Mouse (Mus musculus): ENCODE results near the gene Bnipl. TPM values are rescaled to one million over a fixed set of nuclear protein-coding genes. Genes with fewer than 3 reads are reported as not detected.

The Bnipl gene
- polyA plus RNA-seq, 1 experiment, result 0.09 TPM

DNA sequence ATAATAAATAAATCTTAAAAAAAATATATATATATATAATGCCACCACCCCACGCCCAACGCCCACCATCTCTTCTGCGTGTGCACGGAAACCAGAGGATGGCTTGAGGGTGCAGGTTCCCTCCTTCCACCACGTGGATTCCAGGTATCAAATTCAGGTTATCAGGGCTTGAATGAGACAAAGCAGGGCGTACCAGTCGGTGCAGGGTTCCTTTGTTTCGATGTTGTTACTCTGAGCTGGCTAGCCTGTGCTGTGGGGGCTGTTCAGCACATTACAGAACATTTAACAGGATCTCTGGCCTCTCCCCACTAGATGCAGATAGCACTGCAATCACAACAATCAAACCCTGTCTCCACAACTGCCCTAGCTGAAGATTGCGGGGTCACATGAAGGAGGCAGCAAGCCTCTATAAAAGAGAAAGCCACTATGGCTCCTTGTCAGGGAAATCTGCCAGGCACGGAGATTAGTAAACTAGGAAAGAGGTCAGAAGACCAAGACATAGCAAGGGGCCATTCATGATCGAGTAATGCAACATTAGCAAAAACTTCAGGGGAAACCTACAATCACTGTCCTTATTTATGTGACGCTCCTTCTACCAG is 19.9 kb upstream of the Bnipl start:
- Histone ChIP-seq H3K4me3 (ENCODE audit: insufficient read depth, low read depth, low read length) (no peak overlapping the region), H3K4me1 (ENCODE audit: control insufficient read depth, insufficient read depth, low read length) (peaks cover 17% of the 10 kb centered on the region), H3K27ac (ENCODE audit: insufficient read depth, low read depth, low read length) (no peak overlapping the region), H3K36me3 (ENCODE audit: control insufficient read depth, insufficient read depth, low read length) (no peaks in the 10 kb centered on the region), H3K27me3 (replicated peaks; ENCODE audit: control insufficient read depth, insufficient read depth, low read length) (no peaks in the 10 kb centered on the region)
- WGBS, result 74% methylated on average over 12 of the region's 12 CpGs
- TF ChIP-seq POLR2A (IDR thresholded peaks at IDR 0.05; ENCODE audit: low read depth, low read length) (no peak), CTCF (conservative IDR thresholded peaks at IDR 0.05; ENCODE audit: insufficient read depth, insufficient read length, low read depth, low read length) (no peak)
- DNase-seq, result peak; percentile 37

DNA sequence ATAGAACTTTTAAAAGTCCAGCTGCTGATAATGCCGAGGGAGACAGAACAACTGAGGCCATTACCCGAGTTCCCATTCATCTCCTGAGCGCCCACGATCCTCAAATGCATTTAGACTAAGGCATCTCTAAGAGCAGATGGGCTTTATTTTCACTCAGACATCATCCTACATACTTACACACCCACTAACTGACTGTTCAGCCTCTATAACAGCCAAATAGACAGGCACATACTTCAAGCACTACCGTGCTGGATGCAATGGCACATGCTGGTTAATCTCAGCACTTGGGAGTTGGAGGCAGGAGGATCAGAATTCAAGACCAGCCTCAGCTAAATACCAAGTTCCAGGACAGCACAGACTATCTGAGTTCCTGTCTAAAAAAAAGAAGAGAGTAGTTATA is 18.8 kb upstream of the Bnipl start:
- H3K27me3 ChIP-seq (replicated peaks; ENCODE audit: control insufficient read depth, insufficient read depth, low read length), result no peaks in the 10 kb centered on the region
- peak overlapping the region; percentile 43 for H3K27ac ChIP-seq (ENCODE audit: insufficient read depth, low read depth, low read length)
- WGBS, result 52% methylated on average over 5 of the region's 5 CpGs
- peaks cover 17% of the 10 kb centered on the region for H3K4me1 ChIP-seq (ENCODE audit: control insufficient read depth, insufficient read depth, low read length)
- no peak for TF ChIP-seq CTCF (conservative IDR thresholded peaks at IDR 0.05; ENCODE audit: insufficient read depth, insufficient read length, low read depth, low read length)
- TF ChIP-seq POLR2A (IDR thresholded peaks at IDR 0.05; ENCODE audit: low read depth, low read length), result no peak
- DNase-seq, result no peak
- no peak overlapping the region for H3K4me3 ChIP-seq (ENCODE audit: insufficient read depth, low read depth, low read length)
- no peaks in the 10 kb centered on the region for H3K36me3 ChIP-seq (ENCODE audit: control insufficient read depth, insufficient read depth, low read length)

DNA sequence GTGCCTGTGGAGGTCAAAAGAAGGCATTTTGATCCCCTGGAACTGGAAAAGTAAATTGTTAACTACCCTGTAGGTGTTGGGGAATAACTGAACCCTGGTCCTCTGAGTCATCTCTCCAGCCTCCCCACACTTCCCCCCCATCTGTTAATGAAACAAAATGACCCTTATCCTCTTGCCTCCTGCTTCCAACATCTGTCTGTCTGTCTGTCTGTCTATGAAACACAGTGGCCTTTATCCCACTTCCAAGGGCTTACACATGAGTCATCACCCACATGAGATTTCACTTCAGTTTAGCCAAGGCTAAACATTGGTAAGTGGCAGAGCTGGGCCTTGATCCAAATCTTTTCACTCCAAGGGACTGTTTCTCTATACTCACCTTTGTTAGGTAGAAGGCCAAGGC is 16.9 kb upstream of the Bnipl start:
- TF ChIP-seq POLR2A (IDR thresholded peaks at IDR 0.05; ENCODE audit: low read depth, low read length), result no peak
- TF ChIP-seq CTCF (conservative IDR thresholded peaks at IDR 0.05; ENCODE audit: insufficient read depth, insufficient read length, low read depth, low read length), result no peak
- no peaks in the 10 kb centered on the region for H3K27me3 ChIP-seq (replicated peaks; ENCODE audit: control insufficient read depth, insufficient read depth, low read length)
- no peak overlapping the region for H3K4me3 ChIP-seq (ENCODE audit: insufficient read depth, low read depth, low read length)
- peak overlapping the region; percentile 64 for H3K27ac ChIP-seq (ENCODE audit: insufficient read depth, low read depth, low read length)
- H3K4me1 ChIP-seq (ENCODE audit: control insufficient read depth, insufficient read depth, low read length), result peaks cover 17% of the 10 kb centered on the region
- peak; percentile 69 for DNase-seq
- H3K36me3 ChIP-seq (ENCODE audit: control insufficient read depth, insufficient read depth, low read length), result no peaks in the 10 kb centered on the region

DNA sequence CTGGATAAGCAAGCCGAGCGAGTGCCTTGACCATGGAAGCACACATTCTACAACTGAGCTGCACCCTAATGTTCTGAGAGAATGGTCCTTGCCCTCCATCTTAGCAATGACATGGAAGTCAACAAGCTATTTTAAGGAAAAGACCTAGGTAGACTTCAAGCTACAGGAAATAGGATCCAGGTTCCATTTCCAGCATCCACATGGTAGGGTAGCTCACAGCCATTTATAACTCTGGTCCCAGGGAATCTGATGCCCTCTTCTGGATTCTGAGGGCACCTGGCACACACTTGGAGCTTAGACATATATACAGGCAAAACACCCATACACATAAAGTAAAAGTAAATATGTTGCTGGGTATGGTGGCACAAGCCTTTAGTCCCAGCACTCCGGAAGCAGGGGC is 15.1 kb upstream of the Bnipl start:
- TF ChIP-seq CTCF (conservative IDR thresholded peaks at IDR 0.05; ENCODE audit: insufficient read depth, insufficient read length, low read depth, low read length) (no peak), POLR2A (IDR thresholded peaks at IDR 0.05; ENCODE audit: low read depth, low read length) (no peak)
- WGBS, result 97% methylated on average over 3 of the region's 3 CpGs
- no peak overlapping the region for H3K4me3 ChIP-seq (ENCODE audit: insufficient read depth, low read depth, low read length)
- peaks cover 17% of the 10 kb centered on the region for H3K4me1 ChIP-seq (ENCODE audit: control insufficient read depth, insufficient read depth, low read length)
- no peak overlapping the region for H3K27ac ChIP-seq (ENCODE audit: insufficient read depth, low read depth, low read length)
- no peaks in the 10 kb centered on the region for H3K36me3 ChIP-seq (ENCODE audit: control insufficient read depth, insufficient read depth, low read length)
- no peak for DNase-seq
- H3K27me3 ChIP-seq (replicated peaks; ENCODE audit: control insufficient read depth, insufficient read depth, low read length), result no peaks in the 10 kb centered on the region

DNA sequence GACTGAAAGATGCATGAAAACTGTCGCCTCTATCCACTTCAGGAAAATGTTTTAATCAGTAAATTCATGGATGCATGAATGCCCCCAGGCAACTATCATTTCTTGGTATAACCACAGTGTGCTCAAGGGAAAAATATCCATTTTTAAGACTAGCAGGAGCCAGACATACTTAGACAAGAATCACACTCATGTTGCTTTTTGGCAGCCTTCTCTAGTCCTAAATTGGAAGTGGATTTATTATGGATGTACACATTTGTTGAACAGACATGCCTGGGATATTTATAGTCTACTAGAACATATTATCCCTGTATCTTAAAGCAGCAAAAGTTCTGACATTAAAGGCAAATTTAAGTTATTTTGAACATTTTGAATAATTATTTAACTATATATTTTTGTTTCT is 13.7 kb upstream of the Bnipl start:
- H3K36me3 ChIP-seq (ENCODE audit: control insufficient read depth, insufficient read depth, low read length), result no peaks in the 10 kb centered on the region
- 76% methylated on average over 1 of the region's 1 CpGs for WGBS
- H3K4me3 ChIP-seq (ENCODE audit: insufficient read depth, low read depth, low read length), result no peak overlapping the region
- peaks cover 12% of the 10 kb centered on the region for H3K4me1 ChIP-seq (ENCODE audit: control insufficient read depth, insufficient read depth, low read length)
- no peak overlapping the region for H3K27ac ChIP-seq (ENCODE audit: insufficient read depth, low read depth, low read length)
- no peak for DNase-seq
- no peaks in the 10 kb centered on the region for H3K27me3 ChIP-seq (replicated peaks; ENCODE audit: control insufficient read depth, insufficient read depth, low read length)
- TF ChIP-seq CTCF (conservative IDR thresholded peaks at IDR 0.05; ENCODE audit: insufficient read depth, insufficient read length, low read depth, low read length) (no peak), POLR2A (IDR thresholded peaks at IDR 0.05; ENCODE audit: low read depth, low read length) (no peak)

DNA sequence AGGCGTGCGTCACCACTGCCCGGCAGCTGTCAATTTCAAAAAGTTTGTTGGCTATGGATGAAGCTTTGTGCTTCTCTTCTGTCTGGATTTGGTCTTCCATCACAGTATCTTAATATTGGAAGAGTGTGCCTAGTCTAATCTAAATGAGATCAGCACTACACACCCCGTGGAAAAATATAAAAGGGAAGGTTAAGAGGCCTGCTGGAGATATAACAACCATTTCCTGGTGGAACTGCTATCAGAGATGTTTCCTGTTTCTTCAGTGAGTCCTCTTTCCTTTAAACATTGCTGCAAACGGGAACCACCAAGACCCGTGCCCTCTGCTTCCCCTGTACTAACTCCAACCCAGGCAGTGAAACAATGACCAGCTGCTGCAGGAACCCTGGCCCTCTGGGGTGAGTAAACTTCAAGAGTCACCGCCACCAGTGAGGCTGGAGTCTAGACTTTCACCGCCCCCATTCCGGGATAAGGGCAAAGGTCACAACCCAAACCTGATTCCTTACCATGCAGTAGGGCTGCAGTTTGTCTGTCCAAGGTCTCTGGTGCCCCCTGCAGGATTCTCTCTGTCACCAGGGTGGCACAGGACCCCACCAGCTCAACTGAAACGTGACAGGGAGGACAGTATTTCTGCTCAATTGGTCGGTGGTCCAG is 12.2 kb upstream of the Bnipl start:
- no peak overlapping the region for H3K4me3 ChIP-seq (ENCODE audit: insufficient read depth, low read depth, low read length)
- no peak overlapping the region for H3K27ac ChIP-seq (ENCODE audit: insufficient read depth, low read depth, low read length)
- H3K36me3 ChIP-seq (ENCODE audit: control insufficient read depth, insufficient read depth, low read length), result no peaks in the 10 kb centered on the region
- 39% methylated on average over 11 of the region's 11 CpGs for WGBS
- H3K27me3 ChIP-seq (replicated peaks; ENCODE audit: control insufficient read depth, insufficient read depth, low read length), result no peaks in the 10 kb centered on the region
- DNase-seq, result peak; percentile 95
- TF ChIP-seq CTCF (conservative IDR thresholded peaks at IDR 0.05; ENCODE audit: insufficient read depth, insufficient read length, low read depth, low read length) (peak; percentile 88), POLR2A (IDR thresholded peaks at IDR 0.05; ENCODE audit: low read depth, low read length) (no peak)
- peaks cover 5% of the 10 kb centered on the region; the same call in 1 of the 2 replicates for H3K4me1 ChIP-seq (ENCODE audit: control insufficient read depth, insufficient read depth, low read length)

DNA sequence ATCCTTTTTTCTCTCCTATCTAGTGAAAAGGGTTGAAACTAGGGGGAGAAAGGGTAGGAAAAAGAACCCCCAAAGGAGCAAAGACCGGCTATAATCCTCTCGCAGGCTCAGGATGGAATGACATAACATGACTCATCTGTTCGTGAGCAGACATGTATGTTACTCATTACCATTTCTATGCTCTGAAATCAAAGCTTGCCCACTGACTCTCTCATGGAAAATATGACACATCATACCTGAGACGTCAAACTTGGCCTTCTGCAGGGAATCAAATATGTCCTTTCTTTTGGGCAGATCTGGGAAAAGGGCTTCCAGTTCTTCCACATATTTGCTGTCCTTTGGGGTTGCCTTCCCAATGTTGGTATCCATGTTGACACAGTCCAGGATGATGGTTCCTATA is 11.0 kb upstream of the Bnipl start:
- WGBS, result 91% methylated on average over 4 of the region's 4 CpGs
- Histone ChIP-seq H3K27me3 (replicated peaks; ENCODE audit: control insufficient read depth, insufficient read depth, low read length) (no peaks in the 10 kb centered on the region), H3K36me3 (ENCODE audit: control insufficient read depth, insufficient read depth, low read length) (no peaks in the 10 kb centered on the region; the same call in 1 of the 2 replicates), H3K4me1 (ENCODE audit: control insufficient read depth, insufficient read depth, low read length) (no peaks in the 10 kb centered on the region), H3K4me3 (ENCODE audit: insufficient read depth, low read depth, low read length) (no peak overlapping the region), H3K27ac (ENCODE audit: insufficient read depth, low read depth, low read length) (no peak overlapping the region)
- no peak for TF ChIP-seq CTCF (conservative IDR thresholded peaks at IDR 0.05; ENCODE audit: insufficient read depth, insufficient read length, low read depth, low read length)
- no peak for TF ChIP-seq POLR2A (IDR thresholded peaks at IDR 0.05; ENCODE audit: low read depth, low read length)
- DNase-seq, result no peak

Data from kidney, adult 2 months (tissue).